Mouse (Mus musculus): ENCODE data around the gene Gm27021.

Gm27021 gene

DNA sequence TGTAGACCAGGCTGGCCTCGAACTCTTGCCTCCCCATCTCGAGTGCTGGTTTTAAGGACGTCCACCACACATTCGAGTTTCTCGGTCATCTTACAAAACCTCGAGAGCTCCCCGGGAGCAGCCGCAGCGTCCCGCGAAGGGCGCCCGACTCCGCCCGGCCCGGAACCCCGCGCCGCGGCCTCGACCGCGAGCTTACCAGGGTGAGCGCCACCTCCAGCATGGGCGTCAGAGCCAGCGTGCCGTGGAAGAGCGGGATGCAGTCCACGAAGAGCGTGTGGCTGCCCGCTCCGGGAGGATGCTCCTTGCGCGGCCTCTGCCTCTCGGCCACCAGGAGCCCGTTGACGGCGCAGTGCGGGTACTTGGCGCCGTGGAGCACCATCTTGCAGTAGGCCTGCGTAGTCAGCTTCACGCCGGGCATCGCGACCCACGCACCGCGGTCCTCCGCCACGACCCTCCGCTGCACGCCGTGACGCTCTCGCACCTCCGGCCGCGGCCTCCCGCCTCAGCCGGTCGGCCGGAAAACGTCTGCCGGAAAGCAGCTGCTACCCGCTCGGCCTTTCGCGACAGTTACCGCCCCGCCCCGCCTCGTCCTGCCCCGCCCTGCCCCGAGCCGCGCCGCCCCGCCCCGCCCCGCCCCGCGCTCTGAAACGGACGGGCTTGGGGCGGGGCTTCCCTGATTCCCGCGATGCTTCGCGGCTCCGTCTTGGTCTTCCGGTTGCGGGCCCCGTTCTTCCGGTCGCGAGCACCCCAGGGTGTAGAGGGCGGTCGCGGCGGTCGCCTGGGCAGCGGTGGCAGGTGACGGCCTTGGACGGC lies at the start of gene Gm27021, which contains the start of gene Cox4i1:
Gm27021 (minus strand) TSS at position 519 of the 813 bp plus-strand sequence.
Cox4i1 (plus strand) TSS at position 662 of the 813 bp plus-strand sequence.
- peak; percentile 82 for DNase-seq (ENCODE audit: low read depth, low spot score)

DNA sequence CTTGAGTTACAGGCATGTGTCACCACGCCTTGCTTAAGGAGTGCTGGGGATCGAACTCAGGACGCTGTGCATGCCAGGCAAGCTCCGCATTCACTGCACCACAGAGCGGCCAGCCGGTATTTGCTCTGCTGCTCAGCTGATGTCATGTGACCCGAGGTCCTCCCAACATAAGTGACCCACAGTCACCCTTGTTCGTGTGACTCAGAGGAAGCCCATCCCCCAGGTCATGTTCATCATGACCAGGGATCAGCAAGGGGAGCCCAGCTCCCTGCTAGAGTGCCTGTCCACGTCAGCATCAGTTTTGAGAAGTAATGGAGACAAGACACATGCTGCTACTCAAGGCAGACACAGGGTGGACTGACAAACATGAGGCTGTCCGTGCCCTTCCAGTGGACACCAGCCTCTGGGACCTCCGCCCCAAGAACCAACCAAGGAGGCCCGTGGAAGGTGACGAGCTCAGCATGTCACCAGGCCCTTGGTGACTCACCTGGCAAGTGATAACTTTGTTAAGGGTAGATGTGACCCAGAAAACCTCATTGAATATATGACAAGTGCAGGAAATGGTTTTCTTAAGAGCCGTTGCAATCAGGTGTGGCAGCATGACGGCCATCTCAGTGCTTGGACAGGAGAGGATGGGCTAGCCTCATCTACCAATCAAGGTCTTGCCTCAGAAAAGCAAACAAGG lies 48.3 kb upstream of the Gm27021 start:
- DNase-seq (ENCODE audit: low read depth, low spot score) = no peak

DNA sequence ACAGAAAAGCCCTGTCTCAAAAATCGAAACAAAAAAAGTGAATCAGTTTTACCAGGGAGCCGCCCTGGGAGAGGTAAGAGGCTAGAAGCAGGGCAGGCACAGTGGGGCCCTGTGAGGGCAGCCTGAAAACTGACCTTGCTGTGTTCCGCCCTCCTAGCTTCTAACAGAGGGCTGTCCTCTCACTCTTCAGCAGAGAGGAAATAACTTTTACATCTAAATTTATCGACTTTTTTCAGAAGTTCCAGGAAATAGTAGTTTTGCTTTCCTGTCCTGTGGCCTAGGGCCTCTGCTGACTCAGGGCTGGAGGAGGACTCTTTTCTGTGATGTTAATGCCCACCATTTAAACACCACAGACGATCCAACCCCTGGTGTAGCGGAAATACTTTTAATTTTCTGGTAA lies 47.3 kb upstream of the Gm27021 start:
- no peak for DNase-seq (ENCODE audit: low read depth, low spot score)

DNA sequence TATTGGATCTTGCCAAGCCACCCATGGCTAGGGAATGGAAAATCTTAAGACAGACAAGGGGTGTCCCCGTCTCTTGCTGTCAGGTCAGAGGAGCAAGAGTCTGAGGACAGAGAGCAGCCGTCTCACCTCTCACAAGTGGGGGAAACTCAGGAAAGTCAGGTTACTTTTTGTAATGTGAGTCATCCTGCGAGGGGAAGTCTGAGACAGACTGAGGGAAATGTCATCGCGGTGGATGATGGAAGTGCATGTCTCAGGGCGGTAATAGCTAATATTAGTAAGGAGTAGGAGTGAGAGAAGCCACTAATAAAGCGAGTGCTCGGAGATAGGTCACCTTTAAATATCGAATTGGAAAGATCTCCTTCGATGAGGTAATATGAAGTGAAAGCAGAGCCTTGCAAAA lies 41.3 kb upstream of the Gm27021 start:
- DNase-seq (ENCODE audit: low read depth, low spot score) = no peak

DNA sequence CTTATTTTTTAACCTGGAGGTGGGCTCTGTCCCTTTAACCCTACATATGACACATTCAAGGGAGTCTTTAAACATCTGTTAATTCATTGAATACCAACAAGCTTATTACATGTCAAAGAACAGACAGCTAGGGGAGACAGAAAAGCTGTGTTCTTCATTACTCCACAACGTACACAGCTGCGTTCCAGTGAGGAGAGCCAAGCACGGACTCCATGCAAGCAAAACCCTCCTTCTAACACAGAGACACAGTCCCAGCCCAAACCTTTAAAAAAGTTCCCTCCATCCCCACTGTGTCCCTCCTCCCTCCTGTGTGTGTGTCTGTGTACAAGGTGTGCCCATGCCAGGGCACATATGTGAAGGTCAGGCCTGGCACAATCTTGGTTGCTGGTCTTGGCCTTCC lies 38.3 kb upstream of the Gm27021 start:
- DNase-seq (ENCODE audit: low read depth, low spot score) = no peak

DNA sequence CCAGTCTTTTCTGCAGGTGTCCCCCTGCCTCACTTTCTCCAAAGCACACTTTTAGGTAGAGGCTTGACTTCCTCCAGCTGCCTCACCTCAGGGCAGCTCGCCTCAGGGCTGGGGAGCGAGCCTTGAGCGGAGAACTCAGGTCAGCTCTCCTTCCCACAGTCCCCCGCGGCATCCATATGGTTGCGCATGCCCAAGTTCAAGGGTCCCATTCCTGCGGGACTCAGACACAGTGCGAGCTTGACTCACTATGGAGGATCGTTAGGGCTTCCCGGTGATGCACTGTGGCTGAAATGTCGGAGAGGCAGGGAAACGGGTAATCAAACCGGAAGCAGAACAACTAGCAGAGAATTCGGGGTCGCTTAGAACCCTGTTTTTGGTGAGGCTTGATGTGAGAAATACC lies 37.3 kb upstream of the Gm27021 start:
- no peak for DNase-seq (ENCODE audit: low read depth, low spot score)

DNA sequence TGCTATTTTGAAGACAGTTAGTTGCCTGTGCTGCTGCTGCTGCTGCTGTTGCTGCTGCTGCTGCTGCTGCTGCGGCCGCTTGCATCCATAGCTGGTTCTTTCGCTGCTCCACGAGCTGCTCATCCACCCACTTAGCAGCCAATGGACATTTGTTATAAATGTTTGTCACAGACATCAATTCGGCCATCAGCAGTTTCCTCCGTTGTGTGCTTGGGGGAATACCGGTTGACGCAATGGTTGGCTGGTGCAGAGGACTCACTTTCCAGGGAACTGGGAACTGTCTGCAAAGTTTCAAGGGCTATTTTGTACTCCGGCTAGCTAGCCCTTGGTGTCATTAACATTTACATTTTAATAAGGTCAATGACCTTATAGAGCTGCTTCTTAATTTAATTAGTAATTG lies 36.3 kb upstream of the Gm27021 start:
- no peak for DNase-seq (ENCODE audit: low read depth, low spot score)

DNA sequence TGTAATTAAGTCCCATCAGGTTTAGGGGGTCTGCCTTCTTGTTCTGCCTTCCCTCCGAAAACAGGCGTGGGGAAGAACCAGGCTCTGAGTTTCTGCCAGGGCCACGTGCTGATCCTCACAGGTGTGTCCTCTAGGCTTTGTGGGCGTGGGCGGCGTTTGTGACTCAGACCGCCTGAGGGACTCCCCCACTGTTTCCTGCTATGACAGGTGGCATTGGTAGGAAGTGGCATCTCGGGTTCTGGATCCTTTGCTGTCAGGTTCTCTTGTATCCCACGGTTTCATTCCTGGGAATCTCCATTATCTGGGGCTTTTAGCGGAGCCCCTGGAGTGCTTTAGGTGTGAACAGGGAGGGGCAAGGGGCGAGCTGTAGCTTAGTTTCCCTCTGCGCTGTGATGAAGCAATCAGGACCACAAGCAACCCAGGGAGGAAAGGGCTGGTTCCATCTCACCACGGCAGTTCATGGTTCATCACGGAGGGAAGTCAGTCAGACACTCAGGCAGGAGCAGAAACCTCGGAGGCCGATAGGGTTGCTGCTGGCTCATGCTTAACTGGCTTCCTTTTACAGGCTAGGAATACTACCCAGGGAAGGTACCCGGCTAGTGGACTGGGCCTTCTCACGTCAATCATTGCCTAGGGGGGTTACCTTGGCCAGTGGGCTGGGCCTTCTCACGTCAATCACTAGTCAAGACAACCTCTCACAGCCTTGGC lies 34.0 kb upstream of the Gm27021 start:
- DNase-seq (ENCODE audit: low read depth, low spot score) = no peak

DNA sequence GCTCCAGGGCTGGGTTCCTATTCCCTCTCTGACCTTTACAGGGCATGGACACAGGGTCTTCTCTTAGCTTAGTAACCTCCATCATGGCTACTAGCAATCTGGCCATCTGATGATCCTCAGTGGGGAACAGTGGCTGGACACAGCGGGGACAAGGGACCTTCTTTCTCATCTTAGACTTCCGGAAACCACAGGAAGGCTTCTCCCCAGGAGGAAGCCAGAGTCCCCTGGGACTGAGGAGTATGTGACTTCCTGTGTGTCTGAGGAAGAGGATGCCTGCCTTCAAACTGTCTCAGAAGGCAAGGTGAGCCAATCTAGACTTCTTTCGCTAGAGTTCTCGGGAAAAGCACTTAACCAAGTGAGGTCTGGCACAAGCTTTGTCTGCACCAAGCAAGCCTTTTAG lies 32.2 kb upstream of the Gm27021 start:
- DNase-seq (ENCODE audit: low read depth, low spot score) = no peak

DNA sequence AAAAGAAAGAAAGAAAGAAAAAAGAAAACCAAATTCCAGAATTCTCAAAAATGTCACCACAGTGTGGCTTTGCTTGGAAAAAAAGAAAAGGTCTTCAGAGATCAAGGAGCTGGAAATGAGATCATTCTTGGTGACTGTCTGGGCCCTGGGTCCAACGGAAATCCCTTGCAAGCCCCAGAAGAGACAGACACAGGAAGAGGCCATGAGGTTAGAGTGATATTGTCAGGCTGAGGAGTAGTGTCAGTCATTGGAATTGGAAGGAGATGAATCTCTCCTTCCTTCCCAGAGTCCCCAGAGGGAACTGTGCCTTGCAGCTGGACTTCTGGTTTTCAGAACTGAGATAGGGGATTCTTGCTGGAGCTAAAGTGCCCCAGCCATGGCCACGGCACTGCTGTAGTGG lies 31.7 kb upstream of the Gm27021 start:
- no peak for DNase-seq (ENCODE audit: low read depth, low spot score)

DNA sequence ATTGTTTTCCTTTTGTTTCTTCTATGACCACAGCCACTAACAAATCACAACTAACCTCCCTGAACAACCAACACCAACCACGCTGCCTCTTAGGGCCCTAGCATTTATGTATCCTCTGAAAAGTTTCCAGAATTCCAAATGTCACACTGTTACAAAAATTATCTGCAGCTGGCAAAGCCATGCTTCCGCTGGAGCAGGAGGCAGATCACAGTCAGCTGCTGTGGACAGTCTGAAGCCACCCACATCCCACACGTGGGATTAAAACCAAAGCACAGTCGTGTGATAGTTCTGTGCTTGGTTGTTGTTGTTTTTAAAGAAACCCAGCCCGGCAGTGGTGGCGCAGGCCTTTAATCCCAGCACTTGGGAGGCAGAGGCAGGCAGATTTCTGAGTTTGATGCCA lies 31.2 kb upstream of the Gm27021 start:
- DNase-seq (ENCODE audit: low read depth, low spot score) = no peak

DNA sequence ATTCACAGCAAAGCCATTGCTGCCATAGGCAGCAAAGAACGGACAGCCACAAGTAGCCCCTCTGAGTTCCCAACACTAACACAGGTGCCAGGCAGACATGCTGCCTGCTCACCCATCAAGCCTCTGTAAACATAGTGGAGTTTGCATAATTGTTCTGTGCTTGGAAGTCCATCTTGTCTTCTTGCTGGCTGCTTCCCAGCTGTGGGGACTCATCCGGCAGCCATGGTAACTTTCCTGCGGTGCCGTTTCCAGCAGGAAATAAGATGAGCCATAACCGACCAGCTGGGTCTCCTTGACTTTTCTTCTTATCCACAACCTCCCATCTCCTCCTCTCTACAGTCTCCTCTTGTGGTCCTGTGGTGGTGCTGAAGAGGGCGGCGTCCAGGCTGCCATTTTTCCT lies 30.5 kb upstream of the Gm27021 start:
- DNase-seq (ENCODE audit: low read depth, low spot score) = no peak

DNA sequence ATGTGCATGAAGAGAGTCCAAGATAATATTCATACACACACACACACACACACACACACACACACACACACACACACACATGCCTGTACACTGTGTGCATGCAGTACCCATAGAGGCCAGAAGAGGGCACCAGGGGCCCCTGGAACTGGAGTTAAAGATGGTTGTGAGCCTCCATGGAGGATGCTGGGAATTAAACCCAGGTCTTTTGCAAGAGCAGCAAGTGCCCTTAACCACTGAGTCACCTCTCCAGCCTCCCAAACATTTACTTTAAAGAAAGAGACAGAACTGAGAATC lies 30.0 kb upstream of the Gm27021 start:
- no peak for DNase-seq (ENCODE audit: low read depth, low spot score)

DNA sequence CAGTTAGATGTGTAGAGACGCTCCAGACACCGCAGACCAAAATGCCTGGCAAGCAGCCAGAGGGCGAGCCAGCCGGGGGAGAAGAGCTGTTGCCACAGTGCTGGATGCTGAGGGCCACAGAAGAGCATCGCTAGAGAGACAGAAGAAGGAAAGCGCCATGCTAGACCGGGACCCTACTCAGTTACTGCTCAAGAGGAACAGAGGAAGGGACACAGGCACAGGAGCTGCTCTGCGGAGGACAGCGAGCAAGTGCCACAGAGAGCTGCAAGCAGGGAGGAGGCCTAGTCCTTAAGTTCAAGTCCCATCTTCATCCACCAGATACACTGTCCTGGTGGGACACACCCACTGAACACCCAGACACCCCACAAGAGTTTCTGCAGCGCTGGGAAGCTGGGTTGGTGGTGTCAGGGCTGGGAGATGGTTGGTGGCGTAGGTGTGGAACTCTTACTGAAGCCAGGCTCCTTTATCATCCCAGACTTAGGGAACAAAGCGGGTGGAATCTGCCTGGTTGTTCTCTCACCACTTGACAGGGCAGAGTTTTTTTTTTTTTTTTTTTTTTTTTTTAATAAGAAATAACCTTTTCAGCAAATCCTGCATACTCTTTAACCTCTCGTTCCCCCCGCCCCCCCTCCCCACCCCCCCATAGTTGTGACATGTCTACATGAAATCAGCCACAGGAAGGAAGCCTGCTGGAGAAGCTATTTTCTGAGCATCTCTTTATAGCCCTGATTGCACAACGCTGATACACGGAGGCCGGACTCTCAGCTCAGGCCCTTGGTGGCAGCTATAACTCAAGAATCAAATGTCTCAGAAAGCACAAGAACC lies 29.5 kb upstream of the Gm27021 start:
- DNase-seq (ENCODE audit: low read depth, low spot score) = no peak

DNA sequence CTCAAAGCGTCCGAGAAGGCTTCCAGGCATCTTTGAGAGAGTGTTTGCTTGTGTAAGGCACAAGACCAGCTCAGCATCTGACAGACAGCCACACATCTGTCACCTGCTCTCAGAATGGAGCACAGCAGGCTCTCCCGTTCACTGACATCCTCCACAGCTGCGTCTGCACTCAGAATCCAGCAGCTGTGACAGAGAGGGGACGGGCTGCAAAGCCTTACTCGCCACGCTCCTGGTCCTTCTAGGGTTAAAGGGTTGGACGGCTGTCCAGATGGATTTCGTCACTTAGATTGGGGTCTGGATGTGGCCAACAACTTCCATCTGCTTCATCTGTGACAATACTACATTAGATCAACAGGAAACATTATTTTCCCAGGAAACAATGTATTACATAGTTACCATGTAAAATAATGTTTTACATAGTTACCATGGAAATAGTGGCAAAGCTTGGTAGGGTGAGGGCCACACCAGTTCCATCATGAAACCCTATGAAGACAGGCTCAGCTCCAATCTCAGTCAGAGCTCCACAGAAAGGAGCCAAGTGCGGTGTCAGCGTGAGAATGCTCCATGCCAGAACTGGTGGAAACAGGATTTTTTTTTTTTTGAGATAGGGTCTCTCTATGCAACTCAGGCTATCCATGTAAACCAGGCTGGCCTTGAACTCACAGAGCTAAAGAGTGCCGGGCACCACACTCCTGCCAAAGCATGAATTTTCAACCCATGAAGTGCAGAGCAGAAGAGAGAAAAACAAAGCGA lies 28.7 kb upstream of the Gm27021 start:
- DNase-seq (ENCODE audit: low read depth, low spot score) = no peak

DNA sequence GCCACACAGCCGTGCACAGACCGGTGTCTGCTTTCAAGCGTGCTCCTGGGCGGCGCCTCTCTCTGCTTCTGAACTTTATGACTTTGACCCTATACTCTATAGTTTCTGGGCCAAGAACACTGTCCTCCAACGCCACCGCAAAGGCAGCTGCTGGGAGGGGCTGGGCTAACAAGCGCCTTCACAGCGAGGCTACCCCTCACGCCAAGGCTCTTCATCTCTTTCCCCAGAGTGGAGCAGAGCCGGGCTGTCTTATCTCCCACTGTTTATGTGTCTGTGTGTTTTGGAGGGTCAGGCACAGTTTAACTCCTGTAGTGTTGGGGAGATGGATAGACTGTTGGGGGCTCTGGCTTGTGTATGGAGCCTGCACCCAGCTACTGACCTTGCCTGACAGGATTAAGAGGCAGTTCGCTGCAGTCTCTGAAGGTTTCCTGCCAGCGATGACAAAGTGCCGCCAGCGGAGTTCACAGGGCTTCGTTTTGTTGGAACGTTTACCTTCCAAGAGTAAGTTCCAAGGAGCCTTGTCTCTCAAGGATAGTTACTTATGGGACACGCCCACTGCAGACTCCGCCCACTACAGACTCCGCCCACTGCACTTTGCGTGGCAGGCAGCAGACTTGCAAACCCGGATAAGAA lies 26.1 kb upstream of the Gm27021 start:
- DNase-seq (ENCODE audit: low read depth, low spot score) = no peak

DNA sequence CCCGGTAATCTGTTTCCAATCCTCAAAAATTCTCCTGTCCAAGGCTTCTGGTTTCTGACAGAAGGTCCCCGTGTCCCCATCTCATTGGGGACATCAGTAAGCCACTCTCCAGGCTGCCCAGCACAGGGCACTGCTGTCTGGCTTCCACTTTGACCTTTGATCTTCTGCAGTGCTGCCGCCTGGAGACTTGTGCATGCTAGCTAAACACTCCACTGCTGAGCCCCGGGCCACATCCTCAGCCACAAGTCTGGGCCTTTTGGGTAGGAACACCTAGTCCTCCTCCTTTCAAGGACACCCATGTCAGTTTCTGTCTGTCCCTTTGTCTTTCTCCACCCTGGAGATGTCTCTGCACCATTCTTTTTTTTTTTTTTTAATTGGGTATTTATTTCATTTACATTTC lies 25.1 kb upstream of the Gm27021 start:
- no peak for DNase-seq (ENCODE audit: low read depth, low spot score)

DNA sequence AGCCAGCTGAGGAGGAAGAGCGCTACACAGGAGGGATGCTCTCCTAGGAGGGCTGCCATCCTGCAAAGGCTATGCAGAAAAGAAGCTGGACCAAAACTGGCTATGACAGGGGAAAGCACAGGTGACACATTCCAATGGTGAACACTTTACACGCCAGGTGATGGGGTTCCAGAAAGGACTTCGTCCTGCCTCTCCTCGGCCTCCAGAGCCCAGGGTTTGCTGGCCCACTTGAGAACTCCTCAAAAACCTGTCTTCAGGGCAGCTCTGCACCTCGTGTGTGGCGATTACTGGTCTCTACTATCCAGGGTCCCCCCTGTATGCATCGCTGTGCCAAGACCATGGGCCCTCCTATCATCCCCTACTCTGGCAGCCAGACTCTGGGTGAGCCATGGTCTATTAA lies 20.6 kb upstream of the Gm27021 start:
- no peak for DNase-seq (ENCODE audit: low read depth, low spot score)

DNA sequence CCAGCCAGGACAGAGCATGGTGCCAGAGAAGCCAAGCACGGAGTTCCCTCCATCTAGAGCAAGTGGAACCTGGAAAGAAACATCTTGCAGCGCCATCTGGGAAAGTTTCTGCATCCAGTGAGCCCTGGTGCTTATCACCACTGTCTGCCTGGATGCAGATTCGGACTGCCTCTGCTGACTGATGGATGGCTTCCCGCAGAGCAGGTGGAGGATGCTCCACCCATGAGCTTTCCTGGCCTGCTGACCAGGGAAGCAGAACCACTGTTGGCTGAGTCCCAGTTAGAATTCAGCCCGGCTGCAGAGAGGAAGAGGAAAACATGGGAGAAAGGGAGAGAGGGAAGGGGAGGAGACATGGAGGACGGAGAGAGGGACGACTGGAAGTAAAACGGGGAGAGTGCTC lies 19.9 kb upstream of the Gm27021 start:
- no peak for DNase-seq (ENCODE audit: low read depth, low spot score)

DNA sequence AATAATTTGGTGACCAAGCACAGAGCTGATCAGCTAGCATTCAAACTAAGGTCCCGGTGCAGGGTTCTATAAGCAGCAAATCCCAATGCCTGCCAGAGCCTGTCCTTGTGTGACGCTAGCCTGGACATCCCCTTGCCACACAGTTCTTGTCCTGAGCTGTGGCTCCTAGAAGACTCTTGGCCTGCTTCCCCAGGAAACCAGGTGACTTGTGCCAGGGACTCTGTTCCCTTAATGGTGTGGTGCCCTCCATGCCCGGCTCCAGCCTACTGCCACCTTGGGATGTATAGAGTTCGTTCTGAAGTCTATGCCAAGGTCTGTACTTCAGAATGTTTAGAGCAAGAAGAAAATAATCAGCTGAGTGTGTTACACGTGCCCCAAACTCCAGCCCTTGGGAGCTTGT lies 18.7 kb upstream of the Gm27021 start:
- DNase-seq (ENCODE audit: low read depth, low spot score) = no peak

DNA sequence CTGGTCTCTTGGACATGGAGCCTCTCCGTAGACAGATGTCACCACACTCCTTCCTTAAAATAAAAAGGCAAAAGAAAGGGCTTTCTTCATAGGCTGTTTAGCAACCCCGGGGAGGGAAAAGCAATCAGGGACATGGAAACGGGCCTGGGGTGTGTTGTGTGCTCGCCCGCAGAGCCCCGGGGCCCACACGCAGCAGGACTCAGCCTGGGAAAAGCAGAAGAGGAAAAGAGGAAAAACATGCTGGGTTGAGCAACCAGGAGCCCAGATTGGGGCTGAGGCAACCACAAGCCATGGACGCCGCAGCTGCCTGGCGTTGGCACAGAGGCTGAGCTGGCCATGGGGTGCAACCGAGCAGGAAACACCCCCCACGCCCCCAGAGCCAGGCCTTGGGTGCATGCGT lies 18.2 kb upstream of the Gm27021 start:
- DNase-seq (ENCODE audit: low read depth, low spot score) = no peak

All from telencephalon, adult 2 months (tissue).